Mouse (Mus musculus) cerebellum, adult 2 months (tissue): ENCODE results near the gene Rpl34.

Source experiments
- CTCF ChIP-seq: fragments of 200-500 bp; IDR thresholded peaks from 2 replicates; pipeline ENCODE4 v1.5.1; 2011; ENCODE audit warnings: low read depth, mild to moderate bottlenecking, control low read depth, low read length, moderate library complexity, borderline replicate concordance; ENCODE audit not compliant: insufficient read depth
- POLR2A ChIP-seq: fragments of 200-500 bp; IDR thresholded peaks from 2 replicates; pipeline ENCODE4 v1.6.1; 2011; ENCODE audit warnings: low read length, control low read depth, borderline replicate concordance; ENCODE audit not compliant: insufficient read depth

DNA sequence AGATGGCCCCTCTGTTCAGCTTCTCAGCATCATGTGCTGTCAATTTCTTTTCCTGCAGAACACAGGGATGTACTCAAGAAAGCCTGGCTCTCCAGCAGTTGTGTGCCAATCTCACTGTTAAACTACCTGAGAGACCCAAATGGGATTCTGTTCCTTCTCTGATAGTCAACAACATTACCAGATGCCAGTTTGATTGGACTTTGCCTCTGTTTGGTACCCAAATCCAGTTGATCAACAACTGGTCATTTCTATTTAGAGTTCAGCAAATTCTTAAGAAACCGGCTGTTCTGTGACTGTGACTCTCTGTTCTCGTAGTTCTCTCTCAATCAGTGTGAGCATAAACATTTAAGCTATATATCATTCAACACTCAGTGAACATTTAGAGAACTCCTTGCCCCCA, 49.0 kb downstream of the Rpl34 start:
- TF ChIP-seq POLR2A (no peak), CTCF (no peak)
